Mouse (Mus musculus): ENCODE results near the gene Gorasp1.

DNA sequence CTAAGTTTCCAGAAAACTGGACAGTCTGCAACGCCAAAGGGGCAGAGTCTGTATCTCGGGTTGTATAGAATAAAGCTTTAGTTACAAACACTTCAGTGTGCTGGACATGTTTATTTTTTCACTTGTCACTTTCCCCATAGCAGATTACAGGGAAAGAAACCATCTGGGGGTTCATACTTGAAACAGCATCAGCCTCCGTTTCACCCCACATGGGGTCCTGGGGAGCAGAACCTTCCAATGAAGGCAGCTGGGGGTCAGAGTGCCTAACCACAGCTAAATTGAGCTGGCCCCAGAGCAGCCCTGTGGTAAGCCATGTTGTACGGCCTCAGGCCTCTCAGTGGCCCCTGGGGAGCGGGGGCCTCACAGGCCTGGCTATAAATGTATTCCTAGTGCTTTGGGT lies 10.9 kb downstream of the Gorasp1 start:
- TF ChIP-seq ZNF384 (IDR thresholded peaks at IDR 0.05; ENCODE audit: low read depth, low read length) (no peak), HCFC1 (IDR thresholded peaks at IDR 0.05; ENCODE audit: borderline replicate concordance, insufficient read depth, low read length) (no peak)
